Mouse (Mus musculus) thymus, adult 2 months (tissue): ENCODE measurements around the gene Il1rn.

Source experiments
- CTCF ChIP-seq: fragments of 200-500 bp; IDR thresholded peaks from 2 replicates; pipeline ENCODE4 v1.5.1; 2012; ENCODE audit warnings: mild to moderate bottlenecking, control low read depth, low read length, moderate library complexity, borderline replicate concordance; ENCODE audit not compliant: control insufficient read depth, poor library complexity, insufficient read depth; ENCODE audit errors: extremely low read depth
- POLR2A ChIP-seq: fragments of 200-500 bp; IDR thresholded peaks from 2 replicates; pipeline ENCODE4 v1.6.1; 2012; ENCODE audit warnings: mild to moderate bottlenecking, low read length, control low read depth, moderate library complexity; ENCODE audit not compliant: control insufficient read depth, poor library complexity, insufficient read depth; ENCODE audit errors: extremely low read depth

- no peak for TF ChIP-seq POLR2A
- TF ChIP-seq CTCF = no peak
Measured at GRCm38 (mm10) chr2:24335333-24335732, 1.3 kb upstream of the Il1rn start.
